Mouse (Mus musculus) heart, postnatal 25 days (tissue): ENCODE results near the gene Mecom. TPM values are rescaled to one million over a fixed set of nuclear protein-coding genes. Genes with fewer than 3 reads are reported as not detected.
"Not testable (repeated sequence)": the region's sequence is repeated elsewhere in the genome, so short reads cannot be mapped to it uniquely, and the experiment has no call there.

Experiments
- DNase-seq: peaks from one replicate; pipeline ENCODE4 v3.0.0; 2022; ENCODE audit warnings: low spot score
- intact Hi-C: fragments of 180-260 bp; cut with DNase I; formaldehyde crosslinking; loops from one replicate; pipeline ENCODE4 v1.15.1; 2025
- total RNA-seq, 2 experiments: library from RNA; stranded (reverse); gene quantifications; 2 replicates each; pipeline ENCODE4 v1.2.3; 2021

Gene Mecom
- total RNA-seq, 2 experiments from 2014 or later: 18.6 to 21.2 TPM

DNA sequence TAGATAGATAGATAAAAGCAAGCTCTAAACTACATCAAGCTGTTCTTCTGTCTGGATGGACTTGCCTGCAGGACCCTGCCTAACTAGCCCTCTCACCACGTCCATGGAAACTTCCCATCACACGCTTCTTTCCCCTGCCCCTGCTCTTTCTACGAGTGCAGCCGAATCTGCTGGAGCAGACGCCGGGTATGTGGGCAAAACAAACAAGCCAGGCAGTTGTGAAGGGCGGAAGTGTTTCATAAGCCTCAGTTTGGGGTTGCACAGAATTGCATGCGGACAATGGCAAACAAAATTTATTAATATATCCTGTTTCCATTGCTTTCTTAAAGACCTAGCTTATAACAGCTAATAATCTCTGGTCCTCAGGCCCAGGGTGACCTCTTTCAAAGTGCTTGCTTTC lies 91.9 kb downstream of the Mecom start:
- DNase-seq: no peak
- intact Hi-C loops: no loop called here

DNA sequence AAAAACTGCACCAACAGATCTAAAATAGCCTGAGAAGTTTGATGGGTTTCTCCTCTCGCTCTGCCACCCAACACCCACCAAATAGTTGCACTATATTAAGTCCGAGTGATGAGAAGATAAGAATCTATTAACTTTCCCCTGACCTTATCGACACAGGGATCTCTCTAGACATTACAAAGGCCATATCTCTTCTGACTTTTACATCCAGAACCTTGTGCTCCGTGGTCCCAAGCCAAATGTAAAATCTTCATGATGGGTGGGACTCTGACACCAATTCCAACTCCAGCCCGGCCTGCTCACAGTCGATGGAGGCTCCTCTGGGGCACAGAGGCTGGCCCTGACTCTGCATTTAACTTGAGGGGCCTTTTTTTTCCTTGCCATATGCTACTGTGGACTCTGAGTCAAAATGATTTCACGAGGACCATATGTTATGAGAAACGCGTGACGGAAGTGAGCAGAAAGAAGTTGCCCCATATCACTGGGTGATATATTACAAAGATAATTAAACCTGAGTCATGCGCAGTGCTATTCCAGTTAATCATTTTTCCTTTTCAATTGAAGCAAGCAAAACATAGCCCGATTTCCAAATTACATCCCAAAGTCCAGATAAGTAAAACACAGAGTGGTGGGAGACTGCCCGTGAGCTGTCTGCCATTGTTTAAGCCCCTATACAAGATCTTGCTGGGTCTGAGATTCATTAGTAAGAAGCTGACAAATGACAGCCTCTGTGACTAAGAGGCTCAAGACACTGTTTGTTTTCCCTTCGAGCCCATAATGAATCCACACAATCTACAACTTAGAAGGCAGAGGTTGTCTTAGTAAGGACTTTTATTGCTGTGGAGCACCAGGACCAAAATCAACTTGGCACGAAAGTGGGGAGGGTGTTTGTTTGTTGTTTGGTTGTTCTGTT lies 94.0 kb downstream of the Mecom start:
- DNase-seq: no peak
- intact Hi-C loops: no loop called here

DNA sequence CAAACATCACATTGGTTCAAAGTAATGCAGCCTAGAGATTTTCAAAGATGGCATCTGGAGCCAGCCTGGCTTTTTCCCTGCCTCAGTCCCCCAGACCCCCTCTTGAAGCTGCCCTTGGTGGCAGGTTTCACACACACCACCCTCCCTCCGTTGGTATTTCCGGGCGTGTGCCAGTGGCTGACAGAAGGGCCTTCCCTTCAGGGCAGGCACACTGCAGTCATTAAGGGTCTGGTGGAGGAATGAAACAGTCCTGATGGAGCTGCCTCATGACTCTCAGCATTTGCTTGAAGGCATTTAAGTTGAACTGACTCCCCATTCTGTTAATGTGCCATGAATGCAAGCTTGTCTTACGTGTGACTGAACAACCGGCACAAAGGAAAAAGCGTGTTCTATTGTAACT lies 94.8 kb downstream of the Mecom start:
- DNase-seq: no peak
- intact Hi-C loops: no loop called here

DNA sequence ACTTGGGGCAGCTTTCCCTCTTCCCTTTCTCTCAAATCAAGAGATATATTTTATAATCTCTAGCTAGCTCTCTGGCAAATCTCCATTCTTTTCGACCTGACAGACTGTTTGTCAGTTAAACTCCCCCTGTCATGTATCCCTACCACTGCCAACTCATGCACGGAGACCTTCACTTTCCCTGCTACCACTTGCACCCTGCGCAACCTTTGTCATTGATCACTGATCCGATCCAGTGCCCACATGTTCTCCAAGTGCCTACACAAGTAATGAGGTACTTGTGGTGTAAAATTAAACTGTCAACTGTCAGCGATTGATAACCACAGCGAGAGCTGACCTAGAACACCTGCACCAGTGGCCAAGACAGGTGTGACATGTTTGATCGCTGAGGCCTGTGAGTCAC lies 95.3 kb downstream of the Mecom start:
- intact Hi-C loops: no loop called here
- no peak for DNase-seq

DNA sequence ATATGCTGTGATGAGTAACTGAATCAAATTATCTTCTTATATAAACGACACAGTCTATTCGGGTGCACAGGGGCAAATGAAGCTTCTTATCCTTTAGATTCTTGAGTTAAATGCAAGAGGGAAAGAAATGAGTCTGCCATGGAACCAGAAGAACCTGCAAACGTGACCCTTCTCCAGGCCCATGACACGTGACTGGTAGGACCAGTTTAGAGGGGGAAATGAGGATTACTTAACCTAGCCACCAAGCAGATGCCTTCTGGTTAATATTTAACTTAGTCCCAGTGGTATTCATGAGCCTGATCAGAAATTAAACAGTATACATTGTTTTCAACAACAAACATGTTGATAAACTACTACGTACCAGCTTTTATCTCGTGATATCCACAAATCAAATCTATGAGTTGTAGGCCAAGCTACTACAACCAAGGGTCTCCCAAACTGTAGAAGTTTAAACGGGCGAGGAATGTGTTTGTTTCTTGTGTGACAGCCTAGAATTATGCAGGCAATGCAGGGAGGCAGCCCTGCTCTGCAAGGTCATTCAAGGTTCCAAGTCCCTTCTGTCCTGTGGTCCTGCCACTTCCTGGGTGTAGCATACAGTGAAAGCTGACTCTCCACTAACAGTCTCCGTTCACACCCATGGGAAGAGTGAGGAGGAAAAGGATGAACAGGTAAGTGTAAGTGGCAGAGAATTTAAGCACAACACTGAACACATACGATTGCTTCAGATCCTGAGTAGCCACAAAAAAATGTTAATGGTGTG lies 97.4 kb downstream of the Mecom start:
- intact Hi-C loops: no loop called here
- DNase-seq: no peak

DNA sequence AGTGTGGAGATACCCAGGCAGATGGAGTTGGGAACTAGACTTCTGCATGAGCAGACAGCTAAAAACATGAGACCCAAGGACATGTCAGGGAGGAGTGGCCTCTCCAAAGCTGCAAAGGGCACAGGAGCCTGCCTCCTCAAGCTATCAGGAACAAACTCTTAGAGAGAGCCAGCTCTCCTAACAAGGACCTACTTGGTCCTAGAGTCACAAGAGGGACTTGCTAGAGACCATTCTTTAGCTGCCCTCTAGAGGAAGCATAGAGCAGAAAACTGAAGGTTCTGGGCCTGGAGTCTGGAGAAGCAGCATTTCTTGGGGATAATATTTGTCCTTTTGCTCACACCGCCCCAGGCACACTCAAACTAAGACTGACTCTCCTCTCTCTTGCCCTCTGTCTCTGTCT lies 99.2 kb downstream of the Mecom start:
- intact Hi-C loops: no loop called here
- no peak for DNase-seq

DNA sequence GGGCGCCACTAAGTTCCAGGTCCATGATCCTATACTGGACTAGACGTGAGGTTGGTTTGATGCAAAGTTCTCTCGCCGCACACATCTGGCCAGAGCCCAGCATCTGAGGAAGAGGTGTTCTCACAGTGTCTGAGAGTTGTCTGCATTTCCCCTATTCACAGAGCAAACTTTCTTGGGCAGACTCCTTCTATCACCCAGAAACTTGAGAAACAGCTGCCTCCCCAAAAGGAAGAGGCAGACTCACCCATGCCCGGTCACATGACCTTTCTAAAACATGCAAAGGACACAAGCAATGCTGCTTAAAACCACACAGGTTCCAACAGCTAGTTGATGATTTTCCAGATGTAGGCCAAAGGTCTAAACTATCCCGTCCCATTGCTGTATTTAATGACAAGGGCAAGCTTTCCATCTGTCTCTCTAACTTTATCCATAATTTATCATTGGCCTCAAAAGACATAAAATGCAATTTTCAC lies 101.8 kb downstream of the Mecom start:
- no peak for DNase-seq
- intact Hi-C loops: no loop called here

DNA sequence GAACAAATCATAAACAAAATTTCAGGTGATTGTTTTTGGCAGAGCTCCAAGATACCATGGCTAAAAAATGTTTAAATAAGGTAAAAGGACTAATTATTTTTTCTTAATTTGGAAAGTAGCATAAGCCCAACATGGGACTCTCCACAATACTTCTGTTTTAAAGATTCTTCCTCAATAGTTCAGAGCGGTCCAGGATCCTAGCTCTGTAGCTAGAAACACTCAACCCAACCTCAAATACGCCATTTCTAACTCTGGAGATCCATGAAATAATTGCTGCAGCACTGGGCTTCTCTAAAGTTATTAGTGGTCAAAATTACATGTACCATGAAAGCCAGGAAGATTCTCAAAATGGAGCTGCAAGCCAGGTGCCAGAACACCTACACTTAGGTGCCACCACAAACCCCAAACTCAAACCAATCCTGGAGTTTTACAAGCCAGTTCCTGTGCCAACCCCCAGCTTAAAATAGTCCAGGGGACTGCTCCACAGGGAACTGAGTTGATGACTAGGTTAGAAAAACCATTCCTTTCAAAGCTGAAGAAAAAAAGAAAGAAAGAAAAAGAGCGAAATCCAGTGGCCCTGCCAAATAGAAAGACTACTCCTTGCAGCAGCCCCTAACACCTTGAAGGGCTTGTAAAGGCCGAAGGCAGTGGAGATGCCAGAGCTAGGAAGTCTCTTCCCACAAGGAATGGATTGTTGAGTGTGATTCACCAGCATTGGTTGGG lies 102.4 kb downstream of the Mecom start:
- DNase-seq: no peak
- intact Hi-C loops: no loop called here

DNA sequence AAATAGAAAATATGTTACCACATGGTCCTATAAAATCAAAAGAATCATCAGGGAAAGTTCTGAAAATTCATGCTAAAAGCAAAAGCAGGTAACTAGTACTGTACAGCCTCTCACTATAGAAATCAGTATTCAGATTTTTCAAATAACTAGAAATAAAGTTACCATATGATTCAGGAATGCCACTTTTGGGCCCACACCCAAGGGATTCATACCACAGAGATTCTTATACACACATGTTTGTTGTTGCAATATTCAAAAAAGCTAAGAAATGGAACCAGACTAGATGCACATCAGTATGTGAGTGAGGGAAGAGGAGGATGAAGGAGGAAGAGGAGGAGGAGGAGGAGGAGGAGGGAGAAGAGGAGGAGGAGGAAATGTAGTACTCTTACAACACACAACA lies 106.2 kb downstream of the Mecom start:
- DNase-seq: no peak
- intact Hi-C loops: no loop called here

DNA sequence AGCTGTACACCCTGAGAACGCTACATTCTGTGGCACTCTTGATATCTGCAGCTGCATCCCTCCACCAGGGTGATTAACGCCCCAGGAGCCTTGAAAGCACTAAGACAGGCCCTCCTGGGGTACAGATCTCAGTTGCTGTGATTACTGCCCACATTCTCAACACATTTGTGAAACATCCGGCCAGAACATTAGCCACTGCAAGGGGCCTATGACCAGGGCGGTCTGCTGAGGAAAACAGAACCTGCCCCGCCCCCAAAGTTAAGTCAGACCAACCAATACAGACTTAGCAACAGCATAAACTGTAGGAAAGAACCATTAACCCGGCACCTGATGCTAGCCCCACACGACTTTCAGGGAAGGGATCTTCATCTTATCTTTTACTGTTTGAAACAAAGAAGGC lies 109.8 kb downstream of the Mecom start:
- intact Hi-C loops: no loop called here
- no peak for DNase-seq

DNA sequence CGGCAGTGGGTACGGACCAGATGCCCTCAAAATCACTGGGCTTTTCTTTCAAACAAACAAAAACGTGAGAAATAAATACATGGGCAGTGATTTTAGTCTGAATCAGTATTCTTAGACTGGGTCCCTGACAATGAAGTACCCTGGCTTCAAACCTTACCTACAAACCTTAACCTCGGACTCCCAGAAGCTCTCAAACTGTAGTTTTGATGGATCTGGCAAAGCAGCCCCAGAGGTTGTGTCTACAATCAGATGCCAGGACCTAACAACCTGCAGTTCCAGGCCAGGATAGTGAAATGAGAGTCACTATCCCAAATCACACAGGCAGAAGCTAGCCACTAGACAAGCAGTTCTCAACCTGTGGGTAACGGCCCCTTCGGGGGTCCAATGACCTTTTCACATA lies 111.2 kb downstream of the Mecom start:
- no peak for DNase-seq
- intact Hi-C loops: no loop called here

DNA sequence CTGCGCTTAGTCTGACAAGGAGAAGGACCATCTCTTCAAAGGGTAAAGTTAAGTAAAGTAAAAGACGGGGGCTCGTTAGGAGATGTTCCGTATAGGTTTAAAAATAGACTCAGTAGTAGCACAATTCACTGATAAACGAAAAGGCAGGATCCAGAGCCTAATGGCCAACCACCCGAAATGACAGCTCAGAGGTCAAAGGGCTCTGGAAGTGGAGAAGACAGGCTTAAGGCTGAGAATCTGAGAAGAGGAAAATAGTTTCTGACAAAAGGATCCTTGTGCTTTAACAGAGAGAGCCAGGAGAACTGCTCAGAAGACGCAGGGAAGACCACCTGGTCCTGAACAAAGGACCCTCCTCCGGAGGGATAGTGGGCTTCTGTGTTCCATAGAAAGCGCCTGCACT lies 111.7 kb downstream of the Mecom start:
- intact Hi-C loops: no loop called here
- no peak for DNase-seq

DNA sequence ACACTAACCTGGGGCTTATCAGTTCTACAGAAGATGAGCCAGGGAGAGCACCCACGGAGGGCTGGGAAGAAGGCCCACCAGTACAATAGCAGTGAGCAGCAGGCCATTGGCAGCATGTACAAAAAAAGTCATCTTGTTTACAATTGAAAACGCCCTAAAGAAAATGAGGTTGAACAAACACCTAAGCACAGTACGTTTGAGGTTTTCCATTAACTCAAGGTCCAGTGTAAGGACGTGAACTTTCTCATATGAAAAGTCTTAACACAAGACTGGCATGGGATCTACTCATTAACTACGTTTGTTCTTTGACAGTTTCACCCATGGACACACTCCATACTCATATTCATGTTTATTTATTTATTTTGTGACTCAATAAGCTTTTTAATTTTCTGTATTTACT lies 118.9 kb downstream of the Mecom start:
- no peak for DNase-seq
- intact Hi-C loops: no loop called here

DNA sequence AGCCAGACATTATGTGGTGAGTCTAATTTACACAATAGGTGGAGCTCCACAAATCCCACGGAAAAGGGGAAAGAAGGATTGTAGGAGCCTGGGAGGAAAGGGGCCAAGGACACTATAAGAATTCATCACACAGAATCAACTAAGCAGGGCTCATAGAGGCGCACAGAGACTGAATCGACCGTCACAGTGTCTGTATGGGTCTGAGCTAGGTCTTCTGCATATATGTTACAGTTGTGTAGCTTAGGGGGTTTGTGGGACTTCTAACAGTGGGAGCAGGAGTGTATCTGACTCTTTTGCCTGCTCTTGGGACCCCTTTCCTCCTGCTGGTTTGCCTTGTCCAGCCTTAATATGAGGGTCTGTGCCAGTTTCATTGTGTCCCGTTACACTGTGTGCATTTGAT lies 123.8 kb downstream of the Mecom start:
- DNase-seq: no peak

DNA sequence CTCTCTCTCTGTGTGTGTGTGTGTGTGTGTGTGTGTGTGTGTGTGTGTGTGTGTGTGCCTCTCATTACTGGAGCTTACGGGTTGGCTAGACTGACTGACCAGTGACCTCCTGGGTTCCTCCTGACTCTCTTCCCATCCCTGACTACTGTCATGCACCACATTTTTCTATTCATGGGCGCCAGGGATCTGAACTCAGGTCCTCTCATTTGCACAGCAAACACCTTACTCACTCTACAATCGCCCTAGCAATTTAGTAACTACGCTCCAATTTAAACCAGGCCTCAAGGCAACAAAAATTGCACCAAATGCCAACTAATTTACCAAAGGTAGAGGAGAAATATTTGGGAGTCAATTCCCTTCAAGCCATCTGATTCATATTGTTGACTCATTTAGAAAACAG lies 125.9 kb downstream of the Mecom start:
- intact Hi-C loops: not testable (repeated sequence)

More for the DNA sequence above, 123.8 kb downstream of the Mecom start:
- intact Hi-C loops: no loop called here

DNA sequence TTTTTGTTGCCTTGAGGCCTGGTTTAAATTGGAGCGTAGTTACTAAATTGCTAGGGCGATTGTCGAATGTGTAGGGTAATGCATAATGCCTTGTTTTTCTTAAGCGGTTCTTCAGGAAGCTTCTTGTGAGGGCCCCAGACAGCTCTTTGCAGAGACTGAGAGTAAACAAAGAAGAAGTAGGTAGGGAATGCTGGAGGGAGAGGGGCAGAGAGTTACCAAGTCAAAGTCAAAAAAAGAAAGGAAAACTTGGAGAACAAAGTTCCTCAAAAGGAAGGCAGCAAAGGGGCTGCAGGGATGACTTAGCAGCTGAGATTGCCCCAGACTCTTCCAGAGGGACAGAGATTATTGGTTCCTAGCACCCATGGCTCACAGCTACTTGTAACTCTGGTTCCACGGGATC lies 126.9 kb downstream of the Mecom start:
- intact Hi-C loops: no loop called here
- no peak for DNase-seq

More for the DNA sequence above, 125.9 kb downstream of the Mecom start:
- not testable (repeated sequence) for DNase-seq

DNA sequence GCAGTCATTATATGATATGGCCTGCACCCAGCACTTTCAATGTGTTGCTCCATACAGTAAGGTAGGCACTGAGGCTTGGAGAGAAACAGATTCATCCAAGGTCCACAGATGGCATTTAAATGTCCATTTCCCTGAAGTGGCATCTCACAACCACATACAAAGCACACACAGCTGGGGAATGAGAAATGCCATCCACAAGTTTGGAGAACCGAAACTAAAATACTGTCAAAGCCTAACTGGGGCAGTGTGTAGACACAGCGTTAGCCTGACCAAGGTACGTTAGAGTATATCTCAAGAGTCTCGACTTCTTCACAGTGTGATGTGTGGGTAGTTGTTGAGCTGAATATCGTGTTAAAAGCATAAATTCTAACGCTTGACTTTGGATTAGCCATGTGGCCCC lies 133.6 kb downstream of the Mecom start:
- DNase-seq: no peak
- intact Hi-C loops: no loop called here

DNA sequence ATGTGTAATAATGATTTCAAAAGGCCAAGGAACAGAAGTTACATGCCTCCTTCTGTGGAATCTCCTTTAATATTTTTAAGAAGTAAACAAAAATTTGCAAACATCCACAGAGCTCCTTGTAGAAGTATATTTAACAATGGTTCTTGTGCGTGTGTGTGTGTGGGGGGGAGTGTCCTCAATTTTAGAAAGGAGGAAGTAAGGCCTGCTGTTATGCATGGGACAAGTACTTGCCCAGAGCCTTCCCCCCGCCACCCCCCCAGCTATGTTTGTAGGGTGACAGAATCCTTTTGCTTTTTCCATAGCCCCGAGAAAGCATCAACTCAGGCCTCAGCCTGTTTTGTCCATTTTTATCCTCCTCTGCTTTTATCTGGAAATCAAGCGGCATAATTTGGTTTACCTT lies 137.0 kb downstream of the Mecom start:
- DNase-seq: no peak
- intact Hi-C loops: no loop called here

DNA sequence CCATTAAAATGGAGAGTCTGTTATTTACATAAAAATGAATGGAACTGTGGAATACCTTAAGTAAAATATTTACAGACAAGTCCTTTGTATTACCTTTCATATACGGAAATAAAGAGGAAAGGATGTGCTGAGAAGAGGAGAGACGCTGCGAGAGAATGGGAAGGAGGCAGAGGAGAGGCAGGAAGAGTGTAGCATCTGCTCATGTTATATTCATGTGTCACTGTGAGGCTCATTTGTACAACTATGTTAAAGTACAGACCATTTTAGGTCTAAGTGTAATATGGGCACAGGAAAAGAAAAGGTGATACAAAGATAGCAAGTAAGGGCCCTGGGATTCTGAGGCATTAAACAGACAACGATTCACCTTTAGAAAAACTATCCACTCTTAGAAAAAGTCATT lies 143.0 kb downstream of the Mecom start:
- DNase-seq: no peak
- intact Hi-C loops: no loop called here

DNA sequence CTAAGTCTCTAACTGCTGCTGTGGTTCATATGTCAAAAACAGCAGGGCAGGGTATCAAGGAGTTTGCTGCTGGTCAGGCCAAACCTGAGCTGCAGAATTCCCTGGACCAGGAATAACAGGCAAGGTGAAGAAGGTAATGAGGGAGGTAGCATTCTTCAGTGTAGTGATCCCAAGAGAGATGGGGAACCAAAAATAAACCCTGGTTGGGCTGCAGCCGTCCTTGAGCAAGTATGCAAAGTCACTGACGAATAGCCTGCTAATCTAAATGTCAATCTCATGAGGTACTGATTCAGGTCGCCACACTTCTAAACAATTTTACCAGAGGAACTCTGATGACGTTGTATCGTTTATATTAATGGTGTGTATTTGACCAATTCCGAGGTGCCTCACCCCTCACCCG lies 148.9 kb downstream of the Mecom start:
- DNase-seq: no peak
- intact Hi-C loops: no loop called here

DNA sequence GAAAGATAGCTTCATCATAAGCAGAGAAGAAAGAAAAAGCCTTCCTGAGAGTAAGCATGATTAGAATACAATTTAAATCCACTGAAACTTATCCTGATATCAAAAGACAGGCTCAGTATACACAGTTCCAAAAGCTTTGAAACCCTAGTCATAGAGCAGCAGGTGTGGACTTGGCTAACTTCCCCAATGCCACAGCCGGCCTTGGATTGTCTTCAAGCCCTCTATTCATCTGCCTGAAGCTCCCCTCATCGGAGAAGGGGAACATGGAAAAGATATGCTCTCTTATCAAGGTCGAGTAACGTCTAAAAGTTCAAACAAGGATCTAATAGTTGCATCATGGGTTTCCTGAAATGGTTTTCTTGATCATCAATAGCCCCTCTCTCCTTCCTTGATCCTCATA lies 152.9 kb downstream of the Mecom start:
- intact Hi-C loops: no loop called here
- DNase-seq: no peak
